Mouse (Mus musculus) limb, embryonic 15.5 days (tissue): Measurements from ENCODE around the gene Spr. TPM values are rescaled to one million over a fixed set of nuclear protein-coding genes. Genes with fewer than 3 reads are reported as not detected.
"Not testable (repeated sequence)": the region's sequence is repeated elsewhere in the genome, so short reads cannot be mapped to it uniquely, and the experiment has no call there.

Experiments used
- ATAC-seq: fragments of 200-750 bp; cut with Nextera tagmentation; 2 replicates; pipeline ENCODE4 v1.8.0; 2017; ENCODE audit warnings: low read depth, moderate TSS enrichment; ENCODE audit not compliant: insufficient number of reproducible peaks, low FRiP score, low TSS enrichment
- H3K27ac ChIP-seq: fragments of 300-500 bp; sonication (generic); 2 replicates; pipeline ENCODE4 v1.5.1; 2015; ENCODE audit warnings: moderate library complexity, mild to moderate bottlenecking, inconsistent platforms
- H3K27me3 ChIP-seq: fragments of 300-500 bp; sonication (generic); 2 replicates; pipeline ENCODE4 v1.6.1; 2015; ENCODE audit warnings: inconsistent platforms
- H3K36me3 ChIP-seq: fragments of 300-500 bp; sonication (generic); 2 replicates; pipeline ENCODE4 v1.6.1; 2015; ENCODE audit warnings: inconsistent platforms
- H3K4me1 ChIP-seq: fragments of 300-500 bp; sonication (generic); 2 replicates; pipeline ENCODE4 v1.6.1; 2015; ENCODE audit warnings: inconsistent platforms
- H3K4me2 ChIP-seq: fragments of 300-500 bp; sonication (generic); 2 replicates; pipeline ENCODE4 v1.6.1; 2015; ENCODE audit warnings: mild to moderate bottlenecking, inconsistent platforms
- H3K4me3 ChIP-seq: fragments of 300-500 bp; sonication (generic); 2 replicates; pipeline ENCODE4 v1.5.1; 2015; ENCODE audit warnings: mild to moderate bottlenecking, inconsistent platforms
- H3K9ac ChIP-seq: fragments of 300-500 bp; sonication (generic); 2 replicates; pipeline ENCODE4 v1.6.1; 2015; ENCODE audit warnings: inconsistent platforms
- H3K9me3 ChIP-seq: fragments of 300-500 bp; sonication (generic); 2 replicates; pipeline ENCODE4 v1.6.1; 2016; ENCODE audit warnings: inconsistent platforms
- WGBS: fragments of 180-500 bp; shearing (Covaris S2); methylation state at CpG from one replicate; pipeline ENCODE4 v1.1.7; 2015; 5-methylcytosine and 5-hydroxymethylcytosine counted together
- polyA plus RNA-seq: library from polyadenylated mRNA; unstranded; fragments of >200 nt; fragmentation: Nextera tagmentation; extraction: Ambion mirVana; gene quantifications from 2 replicates; pipeline ENCODE4 v1.2.1, GENCODE M21; 2015

The Spr gene
- polyA plus RNA-seq = 38.4 and 47.1 TPM in 2 replicates

GRCm38 (mm10) chr6:85137217-85138035 lies at the start of gene Spr:
Spr (minus strand) TSS chr6:85137766.
- H3K4me1 ChIP-seq = peaks cover 6% of the 10 kb centered on the region
- H3K27me3 ChIP-seq = no peaks in the 10 kb centered on the region
- no peaks in the 10 kb centered on the region for H3K9me3 ChIP-seq
- peak; percentile 88 for ATAC-seq
- H3K9ac ChIP-seq = peak within 1 kb of the TSS; percentile 83
- peak within 1 kb of the TSS; percentile 87 for H3K4me3 ChIP-seq
- H3K27ac ChIP-seq = peak within 1 kb of the TSS; percentile 97
- peaks cover 18% of the 10 kb centered on the region for H3K36me3 ChIP-seq
- under 1% methylated on average over 49 of the region's 49 CpGs for WGBS
- H3K4me2 ChIP-seq = peak within 1 kb of the TSS; percentile 53

DNA sequence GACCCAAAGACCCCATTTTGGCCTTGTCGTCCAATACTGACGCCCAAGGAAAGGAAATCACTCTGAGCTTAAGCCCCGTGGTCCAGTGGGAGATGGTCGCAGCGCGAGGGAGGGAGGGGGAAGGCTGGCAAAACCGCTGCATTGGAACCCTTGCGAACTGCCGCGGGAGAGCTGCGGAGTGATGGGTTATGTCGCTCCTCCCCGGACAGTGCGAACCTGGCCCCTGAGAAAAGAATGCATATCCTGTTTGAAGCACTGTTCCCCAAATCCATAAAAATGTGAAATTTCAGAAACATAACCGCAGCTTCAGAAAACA lies 49.1 kb upstream of the Spr start:
- under 1% methylated on average over 15 of the region's 15 CpGs for WGBS
- Histone ChIP-seq H3K36me3 (no peaks in the 10 kb centered on the region), H3K27me3 (peaks cover 76% of the 10 kb centered on the region), H3K4me3 (peak overlapping the region; percentile 40; the same call in 1 of the 2 replicates), H3K27ac (no peak overlapping the region), H3K4me2 (peak overlapping the region; percentile 71; the same call in 1 of the 2 replicates), H3K9ac (no peak overlapping the region), H3K4me1 (peaks cover 46% of the 10 kb centered on the region), H3K9me3 (no peaks in the 10 kb centered on the region)
- no peak for ATAC-seq

- Histone ChIP-seq H3K27me3 (peaks cover 76% of the 10 kb centered on the region), H3K36me3 (no peaks in the 10 kb centered on the region), H3K4me1 (peaks cover 46% of the 10 kb centered on the region), H3K4me3 (peak overlapping the region; percentile 40; the same call in 1 of the 2 replicates), H3K4me2 (peak overlapping the region; percentile 14; the same call in 1 of the 2 replicates), H3K9ac (no peak overlapping the region), H3K27ac (no peak overlapping the region), H3K9me3 (no peaks in the 10 kb centered on the region)
- no peak for ATAC-seq
- 3% methylated on average over 33 of the region's 33 CpGs for WGBS
These were observed 48.6 kb upstream of the Spr start for GRCm38 (mm10) chr6:85186033-85186743.

DNA sequence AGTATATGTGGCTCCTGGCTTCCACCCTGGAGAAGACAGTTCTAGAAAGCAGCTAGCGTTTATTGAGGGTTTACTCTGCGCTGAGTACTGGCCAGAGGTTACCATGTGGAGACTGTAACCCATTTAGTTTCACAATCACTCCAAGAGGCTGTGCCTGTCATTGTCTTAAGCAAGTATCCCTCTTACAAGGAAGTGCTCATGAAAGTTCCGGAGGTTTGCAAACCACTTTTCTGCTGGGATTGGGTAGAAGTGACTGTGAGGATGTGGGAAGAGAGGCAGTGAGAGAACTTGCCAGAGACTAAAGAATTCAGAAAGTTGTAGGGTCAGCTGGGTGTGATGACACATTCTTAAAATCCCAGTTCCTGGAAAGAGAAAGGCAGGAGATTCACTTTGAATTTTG lies 46.4 kb upstream of the Spr start:
- Histone ChIP-seq H3K4me1 (peaks cover 30% of the 10 kb centered on the region), H3K9me3 (no peaks in the 10 kb centered on the region), H3K36me3 (no peaks in the 10 kb centered on the region), H3K9ac (no peak overlapping the region), H3K27me3 (peaks cover 57% of the 10 kb centered on the region), H3K4me3 (no peak overlapping the region), H3K4me2 (no peak overlapping the region), H3K27ac (no peak overlapping the region)
- WGBS = 49% methylated on average over 3 of the region's 3 CpGs
- ATAC-seq = no peak

- Histone ChIP-seq H3K27me3 (peaks cover 19% of the 10 kb centered on the region), H3K27ac (no peak overlapping the region)
- 63% methylated on average over 2 of the region's 2 CpGs for WGBS
These were observed 42.5 kb upstream of the Spr start for GRCm38 (mm10) chr6:85180036-85180435.

GRCm38 (mm10) chr6:85179569-85179968 lies 42.0 kb upstream of the Spr start:
- Histone ChIP-seq H3K9me3 (no peaks in the 10 kb centered on the region), H3K4me3 (no peak overlapping the region), H3K4me2 (no peak overlapping the region), H3K27ac (no peak overlapping the region), H3K4me1 (no peaks in the 10 kb centered on the region), H3K9ac (no peak overlapping the region), H3K27me3 (peaks cover 17% of the 10 kb centered on the region), H3K36me3 (no peaks in the 10 kb centered on the region)
- 74% methylated on average over 3 of the region's 3 CpGs for WGBS
- no peak for ATAC-seq

More at GRCm38 (mm10) chr6:85180036-85180435, 42.5 kb upstream of the Spr start:
- Histone ChIP-seq H3K4me3 (no peak overlapping the region), H3K4me2 (no peak overlapping the region), H3K36me3 (no peaks in the 10 kb centered on the region), H3K9ac (no peak overlapping the region), H3K9me3 (no peaks in the 10 kb centered on the region), H3K4me1 (no peaks in the 10 kb centered on the region)
- ATAC-seq = no peak

- Histone ChIP-seq H3K36me3 (no peaks in the 10 kb centered on the region), H3K27me3 (no peaks in the 10 kb centered on the region), H3K4me2 (no peak overlapping the region), H3K9ac (no peak overlapping the region), H3K9me3 (no peaks in the 10 kb centered on the region), H3K4me1 (0 out of 2 replicates have a peak, but pooled peaks cover 6% of the 10 kb centered on the region), H3K27ac (no peak overlapping the region), H3K4me3 (no peak overlapping the region)
- WGBS = 22% methylated on average over 11 of the region's 11 CpGs
- ATAC-seq = no peak
These were observed 27.9 kb upstream of the Spr start for GRCm38 (mm10) chr6:85165440-85165921.

DNA sequence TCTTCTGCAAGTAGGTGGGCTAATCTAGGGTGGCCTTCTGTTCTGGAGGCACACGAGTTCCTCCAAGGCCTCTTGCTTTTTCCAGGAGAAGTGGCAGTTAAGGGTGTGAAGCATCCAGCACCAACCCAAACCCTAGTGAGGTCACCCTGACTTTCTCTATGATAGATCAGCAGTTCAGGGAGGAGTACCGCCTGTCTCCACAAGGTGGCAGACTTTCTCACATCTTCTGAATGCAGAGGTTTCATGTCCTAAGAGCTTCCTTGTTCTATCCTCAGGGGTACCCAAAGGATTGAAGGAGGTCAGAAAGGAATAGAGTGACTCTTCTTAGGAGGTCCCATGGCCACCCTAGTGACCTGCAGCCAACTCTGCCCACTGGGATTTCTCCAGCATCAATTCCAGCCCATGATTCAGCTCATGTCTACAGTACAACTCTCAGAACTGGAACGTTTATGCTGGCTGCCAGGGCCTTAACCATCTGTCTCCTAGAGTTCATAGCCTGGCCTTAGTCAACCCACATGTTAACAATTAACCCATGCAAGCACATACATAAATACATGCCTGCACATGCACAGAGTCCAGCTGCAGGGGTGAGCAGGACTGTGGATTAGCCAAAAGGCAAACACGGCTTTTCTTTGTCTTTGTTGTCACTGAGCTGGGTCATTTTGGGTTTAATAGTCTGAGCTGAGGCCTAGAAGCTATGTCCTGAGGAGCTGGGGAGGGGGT lies 22.8 kb upstream of the Spr start:
- WGBS = 35% methylated on average over 4 of the region's 4 CpGs

GRCm38 (mm10) chr6:85159092-85159760 lies 21.7 kb upstream of the Spr start:
- peaks cover 13% of the 10 kb centered on the region for H3K4me1 ChIP-seq
- not testable (repeated sequence) for H3K4me2 ChIP-seq, H3K27ac ChIP-seq, H3K9me3 ChIP-seq, ATAC-seq, H3K27me3 ChIP-seq, H3K36me3 ChIP-seq, H3K9ac ChIP-seq, H3K4me3 ChIP-seq
- 19% methylated on average over 6 of the region's 6 CpGs for WGBS

More for the DNA sequence above, 22.8 kb upstream of the Spr start:
- ATAC-seq = no peak
- Histone ChIP-seq H3K4me3 (no peak overlapping the region), H3K36me3 (no peaks in the 10 kb centered on the region), H3K9me3 (no peaks in the 10 kb centered on the region), H3K4me2 (no peak overlapping the region), H3K27me3 (no peaks in the 10 kb centered on the region), H3K27ac (no peak overlapping the region), H3K4me1 (peaks cover 6% of the 10 kb centered on the region; the same call in 1 of the 2 replicates), H3K9ac (no peak overlapping the region)

GRCm38 (mm10) chr6:85158040-85158804 lies 20.7 kb upstream of the Spr start:
- H3K4me2 ChIP-seq, H3K27ac ChIP-seq, ATAC-seq, H3K36me3 ChIP-seq, H3K4me3 ChIP-seq, H3K9me3 ChIP-seq, H3K27me3 ChIP-seq, H3K9ac ChIP-seq: not testable (repeated sequence)
- WGBS = 70% methylated on average over 4 of the region's 4 CpGs
- H3K4me1 ChIP-seq = peaks cover 18% of the 10 kb centered on the region

DNA sequence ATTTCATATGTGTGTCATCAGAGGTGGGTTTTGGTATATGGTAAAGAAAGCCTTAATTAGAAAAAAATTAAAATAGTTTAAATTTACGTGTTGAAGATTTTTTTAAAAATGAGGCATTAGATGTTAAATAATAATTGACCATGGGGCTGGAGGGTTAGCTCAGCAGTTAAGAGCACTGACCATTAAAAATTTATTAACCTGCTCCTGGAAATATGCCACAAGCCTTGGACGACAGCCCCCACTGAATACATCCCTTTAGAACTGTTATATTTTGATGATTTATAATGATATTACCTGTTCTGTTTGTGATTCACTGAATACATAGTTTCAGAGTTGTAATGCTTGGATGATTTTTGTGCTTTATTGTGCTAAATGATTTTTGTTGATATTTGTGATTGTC lies 19.0 kb upstream of the Spr start:
- H3K4me3 ChIP-seq, H3K9me3 ChIP-seq, ATAC-seq, H3K4me2 ChIP-seq, H3K36me3 ChIP-seq, H3K27ac ChIP-seq, H3K9ac ChIP-seq, H3K27me3 ChIP-seq: not testable (repeated sequence)
- WGBS = 60% methylated on average over 2 of the region's 2 CpGs
- peaks cover 18% of the 10 kb centered on the region for H3K4me1 ChIP-seq
